Mouse (Mus musculus): Measurements from ENCODE around the gene 2210010C04Rik. TPM values are rescaled to one million over a fixed set of nuclear protein-coding genes. Genes with fewer than 3 reads are reported as not detected.

2210010C04Rik gene
- total RNA-seq (2021): not detected

DNA sequence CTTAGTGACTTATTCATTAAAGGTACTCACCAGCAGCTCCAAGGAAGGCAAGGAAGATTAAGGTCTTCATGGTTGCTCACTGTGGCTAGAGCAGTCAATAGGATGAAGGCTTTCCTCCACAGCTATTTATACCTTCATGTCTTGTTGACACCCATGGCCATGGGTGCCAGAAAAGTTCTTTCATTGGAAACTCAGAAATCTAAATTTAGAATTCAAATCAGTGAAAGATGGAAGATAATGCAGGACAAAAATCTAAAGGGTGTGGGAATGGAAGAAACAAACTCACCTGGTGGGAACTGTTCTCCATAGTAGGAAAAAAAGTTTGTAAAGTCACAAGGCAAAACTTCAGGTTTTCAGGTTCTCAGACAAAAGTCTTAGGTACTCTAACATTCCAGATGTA lies at the start of gene 2210010C04Rik:
Gene 2210010C04Rik (minus strand): TSS at position 101 of the 400 bp plus-strand sequence.
- DNase-seq: no peak

GRCm38 (mm10) chr6:41080121-41080520 lies 44.8 kb upstream of the 2210010C04Rik start:
- no peak for DNase-seq

DNA sequence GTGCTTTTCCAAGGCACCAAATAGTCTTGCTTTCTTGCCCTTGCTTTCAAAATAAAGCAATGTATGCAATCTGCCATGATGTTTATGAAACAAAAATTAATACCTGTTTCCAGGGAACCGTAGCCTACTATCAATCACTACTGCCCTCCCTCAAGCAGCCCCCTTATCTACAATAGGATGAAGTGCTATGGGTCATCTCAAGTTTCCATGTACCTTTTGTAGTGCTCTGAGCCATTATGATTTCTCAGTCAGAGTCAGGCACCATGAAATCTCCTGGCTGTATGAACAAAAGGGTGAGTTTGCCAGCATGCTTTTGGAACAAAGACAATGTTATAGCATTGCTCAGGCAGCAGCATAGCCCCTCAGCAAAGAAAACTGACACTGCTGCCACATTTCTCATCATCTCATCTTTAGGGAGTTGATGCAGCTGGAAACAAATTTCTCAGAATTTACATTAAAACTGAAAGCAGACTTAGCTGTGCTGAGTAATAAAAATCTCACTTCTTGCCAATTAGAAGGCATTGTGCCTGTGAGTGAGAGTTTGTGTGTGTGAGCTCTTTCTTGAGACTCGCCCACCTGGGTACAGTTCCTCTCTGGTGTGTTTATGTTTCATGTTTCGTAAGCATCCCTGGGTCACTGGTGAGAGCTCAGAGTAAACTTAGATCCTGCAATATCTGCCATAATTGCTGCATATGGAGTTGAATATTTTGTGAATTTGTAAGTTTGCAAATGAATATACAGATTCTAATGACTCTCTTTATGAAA lies 43.4 kb upstream of the 2210010C04Rik start:
- DNase-seq: no peak

DNA sequence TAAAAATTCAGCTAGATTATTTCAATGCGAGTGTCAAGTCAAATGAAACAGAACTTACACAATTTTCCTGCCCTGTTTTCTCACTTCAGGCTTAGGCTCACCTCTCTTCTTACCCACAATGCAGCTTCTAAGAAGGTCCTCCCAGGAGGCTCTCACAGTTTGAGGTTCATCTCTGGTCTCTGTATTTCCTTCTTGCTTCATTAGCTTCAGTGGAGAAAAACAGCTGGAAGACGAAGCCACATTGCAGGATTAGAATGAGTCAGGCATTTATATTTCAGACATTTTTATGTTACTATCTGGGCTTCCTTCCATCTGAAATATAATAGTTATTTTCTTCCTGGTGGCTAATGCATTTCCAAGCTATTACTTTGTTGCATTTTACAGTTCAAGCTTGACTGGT lies 40.4 kb upstream of the 2210010C04Rik start:
- DNase-seq: no peak

GRCm38 (mm10) chr6:41063332-41063731 lies 28.0 kb upstream of the 2210010C04Rik start:
- no peak for DNase-seq

GRCm38 (mm10) chr6:41062746-41063145 lies 27.4 kb upstream of the 2210010C04Rik start:
- DNase-seq: no peak

DNA sequence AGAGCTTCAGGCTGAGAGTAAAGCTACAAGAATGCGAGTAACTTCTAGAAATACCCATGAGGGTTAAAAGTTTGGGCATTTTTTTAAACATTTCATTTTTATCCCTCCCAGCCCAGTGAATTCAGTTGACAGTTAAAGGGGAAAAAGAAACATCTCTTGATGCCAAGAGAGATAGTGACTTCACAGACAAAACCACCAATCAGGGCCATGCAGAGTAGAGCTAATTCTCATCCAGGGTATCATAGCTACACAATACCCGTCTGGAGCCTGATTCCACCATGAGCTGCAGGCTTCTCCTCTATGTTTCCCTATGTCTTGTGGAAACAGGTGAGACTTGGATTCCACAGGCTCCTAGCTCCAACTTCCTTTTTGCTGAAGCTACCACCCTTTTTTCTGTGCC lies 26.8 kb upstream of the 2210010C04Rik start:
- DNase-seq: no peak

DNA sequence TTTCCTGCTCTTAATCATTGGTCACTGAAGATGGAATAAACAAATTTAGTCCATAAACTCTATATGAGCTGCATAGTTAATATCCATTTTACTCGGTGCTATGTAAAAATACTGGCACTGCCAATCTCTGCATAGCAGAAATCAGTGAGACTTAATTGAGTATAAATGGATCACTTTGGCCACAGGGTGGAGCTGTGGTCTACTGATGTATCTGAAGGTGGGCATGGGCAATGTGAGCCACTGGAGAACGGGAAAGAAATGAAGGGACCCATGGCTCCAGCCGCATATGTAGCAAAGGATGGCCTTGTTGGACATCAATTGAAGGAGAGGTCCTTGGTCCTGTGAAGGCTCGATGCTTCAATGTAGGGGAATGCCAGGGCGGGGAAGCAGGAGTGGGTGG lies 25.8 kb upstream of the 2210010C04Rik start:
- DNase-seq: no peak

DNA sequence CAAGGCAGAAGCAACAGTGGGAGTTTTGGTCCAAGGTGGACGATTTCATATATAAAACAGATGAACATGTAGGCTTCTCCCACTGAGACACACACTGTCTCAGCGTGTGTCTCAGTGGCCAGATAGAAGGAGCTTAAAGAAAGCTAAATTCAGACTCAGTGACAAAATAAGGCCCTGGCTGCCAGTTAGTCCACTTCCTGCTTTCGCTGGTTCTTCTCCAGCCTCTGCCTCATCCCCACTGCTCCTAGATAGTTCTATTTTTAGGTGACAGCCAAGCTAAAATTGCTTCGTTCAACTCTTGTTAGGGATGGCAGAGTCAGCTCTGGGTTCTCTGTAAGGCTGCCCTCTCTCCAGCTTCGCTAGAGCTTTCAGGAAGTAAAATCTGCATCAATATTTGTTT lies 22.3 kb upstream of the 2210010C04Rik start:
- no peak for DNase-seq

GRCm38 (mm10) chr6:41055581-41055980 lies 20.3 kb upstream of the 2210010C04Rik start:
- DNase-seq: peak; percentile 45

GRCm38 (mm10) chr6:41054379-41054778 lies 19.1 kb upstream of the 2210010C04Rik start:
- DNase-seq: no peak

GRCm38 (mm10) chr6:41051824-41052223 lies 16.5 kb upstream of the 2210010C04Rik start:
- no peak for DNase-seq

DNA sequence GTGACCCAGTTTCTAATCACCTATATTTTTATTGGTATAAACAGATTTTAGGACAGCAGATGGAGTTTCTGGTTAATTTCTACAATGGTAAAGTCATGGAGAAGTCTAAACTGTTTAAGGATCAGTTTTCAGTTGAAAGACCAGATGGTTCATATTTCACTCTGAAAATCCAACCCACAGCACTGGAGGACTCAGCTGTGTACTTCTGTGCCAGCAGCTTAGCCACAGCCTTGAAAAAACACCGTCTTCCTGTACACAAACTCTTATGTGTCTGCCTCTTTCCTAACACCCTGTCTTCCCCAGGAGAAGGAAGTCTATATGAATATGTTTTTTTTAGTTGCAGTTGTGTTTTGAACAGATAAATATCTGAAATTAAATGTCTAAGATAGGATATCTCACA lies 13.3 kb upstream of the 2210010C04Rik start:
- no peak for DNase-seq

DNA sequence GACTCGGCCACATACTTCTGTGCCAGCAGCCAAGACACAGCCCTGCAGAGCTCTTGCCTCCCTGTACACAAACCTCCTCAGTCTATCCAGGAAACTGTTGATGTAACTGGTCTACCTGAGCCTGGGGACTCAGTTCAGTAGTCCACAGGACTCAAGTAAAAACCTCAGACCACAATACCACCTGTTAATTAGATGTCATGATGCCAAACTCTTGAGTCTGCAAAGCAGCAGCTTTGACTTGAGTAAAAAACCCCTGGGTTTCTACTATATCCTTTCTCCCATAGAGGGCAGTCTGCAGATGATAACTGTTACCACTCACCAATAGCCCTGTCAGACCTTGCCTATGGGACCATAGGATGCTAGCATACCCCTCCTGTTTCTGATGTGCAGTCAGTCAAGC lies 12.7 kb upstream of the 2210010C04Rik start:
- DNase-seq: no peak

GRCm38 (mm10) chr6:41047202-41047601 lies 11.9 kb upstream of the 2210010C04Rik start:
- DNase-seq: no peak

DNA sequence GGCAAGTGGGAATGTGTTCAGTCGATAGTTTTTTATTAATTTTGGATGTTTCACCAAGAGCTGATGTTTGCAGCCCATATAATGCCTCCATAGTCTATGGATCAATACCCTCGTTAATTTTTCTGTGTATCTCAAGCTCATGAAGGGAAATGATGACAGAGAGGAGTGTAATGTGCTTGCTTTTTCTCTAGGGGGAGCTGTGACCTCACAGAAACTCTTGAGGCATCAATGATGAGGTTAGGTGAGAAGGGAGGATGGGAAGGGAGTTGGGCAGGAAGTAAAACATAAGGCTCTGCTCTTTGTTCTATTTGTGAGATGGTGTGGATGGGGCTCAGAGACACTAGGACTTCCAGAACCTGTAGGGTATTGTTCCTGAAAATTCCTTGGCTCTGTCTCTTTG lies 11.2 kb upstream of the 2210010C04Rik start:
- no peak for DNase-seq

DNA sequence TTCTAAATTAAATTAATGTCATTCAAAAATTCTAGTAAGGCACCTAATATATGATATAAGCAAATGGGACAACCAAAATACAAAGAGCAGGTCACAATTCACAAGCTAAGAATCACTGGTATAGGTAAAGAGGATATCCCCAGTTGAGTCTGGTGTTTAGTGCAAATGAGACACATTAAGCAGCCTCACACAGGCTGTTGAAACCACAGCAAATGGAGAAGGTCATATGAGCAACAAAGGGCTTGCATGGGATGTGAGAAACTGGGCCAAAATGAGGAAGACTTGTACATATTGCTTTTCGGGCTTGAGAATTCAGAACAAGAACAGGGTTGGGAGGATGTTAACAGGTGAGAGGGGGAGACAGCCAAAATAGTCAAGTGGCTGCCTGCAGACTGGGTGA lies 9.4 kb upstream of the 2210010C04Rik start:
- no peak for DNase-seq

GRCm38 (mm10) chr6:41044314-41044713 lies 9.0 kb upstream of the 2210010C04Rik start:
- no peak for DNase-seq

- DNase-seq: no peak
Measured at GRCm38 (mm10) chr6:41032802-41033201, 2.5 kb downstream of the 2210010C04Rik start.

DNA sequence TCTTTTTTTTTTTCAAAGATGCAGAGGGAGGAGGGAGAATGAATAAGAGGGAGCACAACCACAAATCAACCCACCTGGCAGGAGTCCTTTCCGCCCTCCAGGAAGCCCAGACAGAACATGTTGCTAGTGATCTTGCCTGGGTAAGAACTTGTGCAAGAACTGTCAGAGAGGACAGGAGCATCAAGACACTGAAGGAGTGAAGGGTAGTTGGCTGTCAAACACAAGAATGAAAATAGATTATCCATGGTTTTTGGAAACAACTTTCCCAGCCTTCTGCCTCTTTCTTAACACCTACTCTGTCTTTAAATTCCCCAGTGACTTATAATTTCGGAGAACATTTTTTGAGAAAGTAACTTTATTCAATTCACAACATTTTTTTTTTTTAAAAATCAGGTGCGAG lies 3.1 kb downstream of the 2210010C04Rik start:
- no peak for DNase-seq

DNA sequence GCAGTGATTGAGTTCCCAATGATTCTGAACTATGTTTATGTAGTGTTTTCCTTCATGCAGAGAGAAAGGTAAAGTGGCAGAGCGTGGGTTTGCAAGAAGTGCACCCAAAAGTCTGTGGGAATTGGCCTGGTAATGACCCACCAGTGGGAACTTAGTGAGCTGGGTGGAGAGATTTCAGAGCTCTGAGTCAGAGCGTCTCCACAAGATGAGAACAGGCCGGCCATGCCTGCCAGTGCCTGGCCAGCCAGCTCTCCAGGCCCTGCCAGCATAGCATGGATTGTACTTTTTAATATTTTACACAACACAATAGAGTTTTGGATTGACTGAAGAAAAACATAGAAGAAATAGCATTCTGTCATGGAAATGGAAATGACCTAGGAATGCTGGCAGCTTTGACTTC lies 4.5 kb downstream of the 2210010C04Rik start:
- DNase-seq: no peak

- peak; percentile 46 for DNase-seq
Measured at GRCm38 (mm10) chr6:41027053-41027452, 8.3 kb downstream of the 2210010C04Rik start.

DNA sequence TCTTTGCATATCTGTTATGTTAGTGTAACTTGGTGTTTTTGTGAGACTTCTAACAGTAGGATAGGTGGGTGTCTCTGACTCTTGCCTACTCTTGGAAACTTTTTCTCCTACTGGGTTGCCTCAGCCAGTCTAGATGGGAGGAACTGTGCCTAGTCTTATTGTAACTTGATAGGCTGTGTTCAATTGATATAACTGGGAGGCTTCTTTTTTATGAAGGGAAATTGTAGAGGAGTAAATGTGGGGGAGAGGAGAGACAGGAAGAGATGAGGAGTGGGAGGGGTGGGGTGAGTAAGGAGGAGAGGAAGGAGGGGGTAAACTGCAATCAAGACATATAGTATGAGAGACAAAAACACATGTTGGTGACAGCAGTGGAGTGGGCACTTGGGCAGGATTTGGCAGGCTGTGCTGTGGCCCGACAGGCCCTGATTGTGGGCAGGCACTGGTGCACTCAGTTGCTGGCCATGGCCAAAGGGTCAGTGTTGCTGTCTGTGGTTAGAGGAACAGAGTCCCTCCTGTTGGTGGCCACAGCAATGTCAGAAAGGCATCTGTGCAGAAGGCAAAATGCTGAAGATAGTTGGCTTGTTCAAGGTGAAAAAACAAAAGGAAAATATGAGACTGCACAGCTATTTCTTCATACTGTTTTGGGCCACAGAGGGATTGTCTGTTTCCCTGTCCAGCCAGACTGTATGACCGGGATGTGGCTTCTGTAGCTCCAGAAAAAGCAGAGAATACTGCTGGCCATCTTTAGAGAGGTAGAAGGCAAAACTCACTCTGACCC lies 9.2 kb downstream of the 2210010C04Rik start:
- no peak for DNase-seq

DNA sequence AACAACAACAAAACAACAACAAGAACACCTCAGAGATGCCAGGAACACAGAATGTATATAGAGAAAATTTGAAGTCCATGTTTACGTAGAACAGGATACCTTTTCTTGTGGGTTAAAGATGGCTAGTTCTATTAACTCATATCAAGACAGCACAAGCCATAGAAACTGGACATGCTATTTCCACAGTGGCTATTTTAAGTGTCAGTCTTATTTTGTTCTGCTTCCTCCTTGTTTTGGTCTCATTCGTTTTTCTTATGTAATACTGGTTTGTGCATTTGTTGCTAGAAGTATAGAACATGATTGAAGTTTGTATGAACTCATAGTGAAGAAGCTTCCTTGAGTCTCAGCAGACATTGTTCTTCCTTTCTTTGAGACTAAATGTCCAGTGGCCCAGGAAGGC lies 16.2 kb downstream of the 2210010C04Rik start:
- no peak for DNase-seq

Measured in heart, postnatal 4 days (tissue).